29 mouse cellular contexts compared by ENCODE assay signal in the genomic region with DNA sequence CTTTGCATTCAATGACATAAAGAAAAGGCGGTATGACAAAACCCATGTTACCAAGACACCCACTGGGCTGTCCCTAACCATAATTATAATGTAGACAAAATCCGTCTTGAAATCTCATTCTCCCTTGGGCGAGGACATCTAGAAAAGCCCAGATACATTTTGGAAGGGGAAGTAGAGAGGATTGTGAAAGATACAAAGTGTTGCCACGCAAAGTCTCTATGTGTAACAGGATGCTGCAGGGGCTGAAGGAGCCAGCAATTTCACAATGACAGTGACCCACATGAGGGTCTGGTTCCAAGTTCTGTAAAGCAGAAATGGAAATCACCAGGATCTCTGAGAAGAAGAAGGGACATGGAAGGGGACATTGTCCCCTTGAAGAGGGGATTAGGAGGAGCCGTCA. TPM values are rescaled to one million over a fixed set of nuclear protein-coding genes. Genes with fewer than 3 reads are reported as not detected.
DNase-seq lines count a peak whose midpoint lies in the region; ATAC-seq and TF ChIP-seq lines count a peak whose summit lies in the region.
"Had no signal": no experiment of that assay in that cellular context is flagged by ENCODE, and none has a peak within 500 bp of the region (broad histone marks: within the 10 kb centered on the region; RNA-seq: fewer than 3 reads in every experiment).

No protein-coding gene starts in this region.

- H3K36me3 ChIP-seq in liver, embryonic 14.5 days (replicated peaks; ENCODE audit: control insufficient read depth, insufficient read depth, low read depth): no peaks in the 10 kb centered on the region
- no peaks in the 10 kb centered on the region for H3K36me3 ChIP-seq in liver, embryonic 11.5 days (ENCODE audit: control insufficient read depth, insufficient read depth, low read length)
- H3K36me3 ChIP-seq: embryonic facial prominence, embryonic 13.5 days; heart, embryonic 12.5 days; limb, embryonic 15.5 days; midbrain, embryonic 15.5 days; neural tube, embryonic 15.5 days had no signal

- H3K4me3 ChIP-seq in liver, embryonic 14.5 days (ENCODE audit: insufficient read depth in 1 of 2, low read depth in 2 of 2, low read length in 2 of 2): no peak overlapping the region
- no peak overlapping the region for H3K4me3 ChIP-seq in liver, embryonic 11.5 days (ENCODE audit: low read depth, low read length)
- H3K4me3 ChIP-seq: embryonic facial prominence, embryonic 13.5 days; erythroblast, embryonic 14.5 days; gastrocnemius, adult 2 months; heart, embryonic 12.5 days; limb, embryonic 15.5 days; midbrain, embryonic 15.5 days; neural tube, embryonic 15.5 days had no signal

- 55% methylated on average over 5 of the region's 5 CpGs for WGBS in liver, embryonic 14.5 days (ENCODE audit: insufficient replicate concordance)
- 77% methylated on average over 5 of the region's 5 CpGs for WGBS in liver, embryonic 11.5 days

- no peak overlapping the region for H3K27ac ChIP-seq in liver, embryonic 14.5 days
- no peak overlapping the region for H3K27ac ChIP-seq in liver, embryonic 11.5 days (ENCODE audit: low read depth, low read length)
- H3K27ac ChIP-seq: embryonic facial prominence, embryonic 13.5 days; gastrocnemius, adult 2 months; limb, embryonic 15.5 days; midbrain, embryonic 15.5 days; neural tube, embryonic 15.5 days had no signal

- H3K9ac ChIP-seq in liver, embryonic 14.5 days (replicated peaks): no peak overlapping the region
- no peak overlapping the region for H3K9ac ChIP-seq in liver, embryonic 11.5 days (ENCODE audit: low read depth, low read length)
- H3K9ac ChIP-seq: embryonic facial prominence, embryonic 13.5 days; heart, embryonic 12.5 days; limb, embryonic 15.5 days; lung, embryonic 14.5 days; midbrain, embryonic 15.5 days; neural tube, embryonic 15.5 days had no signal

- no peaks in the 10 kb centered on the region for H3K4me1 ChIP-seq in liver, embryonic 14.5 days (replicated peaks; ENCODE audit: control insufficient read depth in 2 of 2, insufficient read depth in 2 of 2, low read length in 1 of 2)
- no peaks in the 10 kb centered on the region for H3K4me1 ChIP-seq in liver, embryonic 11.5 days (replicated peaks; ENCODE audit: control insufficient read depth, insufficient read depth, low read length)
- H3K4me1 ChIP-seq: embryonic facial prominence, embryonic 13.5 days; limb, embryonic 15.5 days; midbrain, embryonic 15.5 days; neural tube, embryonic 15.5 days had no signal

- DNase-seq in liver, embryonic 14.5 days (ENCODE audit: low read depth in 3 of 3, low spot score in 3 of 3): peak in 2 of 3 experiments; percentile 9 to 10
- DNase-seq in liver, embryonic 11.5 days (ENCODE audit: low spot score): no peak
- DNase-seq in c-Kit-positive CD71-negative TER-119-negative erythroid progenitor cells, embryonic 14.5 days (ENCODE audit: low read depth): peak; percentile 30
- DNase-seq in lung, postnatal 10 days: peak; percentile 19
- DNase-seq in monocyte, adult 2 months (ENCODE audit: low read depth in 1 of 2, low spot score in 2 of 2): peak; percentile 47 to 64
- DNase-seq in urinary bladder, postnatal 36 days (ENCODE audit: low spot score in 2 of 2): no peak
- no peak for DNase-seq in right cerebral cortex, adult 18-20 months
- DNase-seq in urinary bladder, postnatal 25 days (ENCODE audit: low spot score): no peak
- DNase-seq: adrenal gland, postnatal 36 days; cerebellum, adult 11-12 months; cerebellum, postnatal 25 days; embryo, embryonic 11 days; gastrocnemius, adult 2 months; heart, postnatal 10 days; kidney, postnatal 36 days; left cerebral cortex, postnatal 4 days; lung, embryonic 14.5 days; retina, postnatal 1 day; right cerebral cortex, postnatal 4 days; thymus, postnatal 14 days had no signal

- no peaks in the 10 kb centered on the region for H3K9me3 ChIP-seq in liver, embryonic 14.5 days (ENCODE audit: control insufficient read depth, low read length)
- H3K9me3 ChIP-seq in liver, embryonic 11.5 days (ENCODE audit: control insufficient read depth, low read length): no peaks in the 10 kb centered on the region
- H3K9me3 ChIP-seq: embryonic facial prominence, embryonic 13.5 days; heart, embryonic 12.5 days; limb, embryonic 15.5 days; midbrain, embryonic 15.5 days; neural tube, embryonic 15.5 days had no signal

- no peaks in the 10 kb centered on the region for H3K27me3 ChIP-seq in liver, embryonic 14.5 days (ENCODE audit: control insufficient read depth, insufficient read depth, low read length)
- H3K27me3 ChIP-seq in liver, embryonic 11.5 days (replicated peaks; ENCODE audit: control insufficient read depth, insufficient read depth, low read length): no peaks in the 10 kb centered on the region
- H3K27me3 ChIP-seq: embryonic facial prominence, embryonic 13.5 days; heart, embryonic 12.5 days; limb, embryonic 15.5 days; midbrain, embryonic 15.5 days; neural tube, embryonic 15.5 days had no signal

- no peak for ATAC-seq in liver, embryonic 14.5 days (ENCODE audit: insufficient read depth)
- no peak for ATAC-seq in liver, embryonic 11.5 days (replicated peaks; ENCODE audit: low FRiP score)
- ATAC-seq: forebrain, embryonic 14.5 days; intestine, postnatal 0 days; midbrain, embryonic 15.5 days; Patski had no signal

- TF ChIP-seq EP300 in liver, embryonic 14.5 days (IDR thresholded peaks at IDR 0.05; ENCODE audit: low read depth): no peak

- H3K4me2 ChIP-seq in liver, embryonic 14.5 days (ENCODE audit: low read depth): no peak overlapping the region
- H3K4me2 ChIP-seq in liver, embryonic 11.5 days: no peak overlapping the region
- H3K4me2 ChIP-seq: embryonic facial prominence, embryonic 13.5 days; heart, embryonic 12.5 days; limb, embryonic 15.5 days; lung, embryonic 14.5 days; midbrain, embryonic 15.5 days; neural tube, embryonic 15.5 days had no signal

- TF ChIP-seq CTCF in liver, embryonic 14.5 days (IDR thresholded peaks at IDR 0.05; ENCODE audit: low read depth): no peak

RNA-seq across cellular contexts. Expression of gene Dcp1a, which starts 44.0 kb away (rescaled TPM):
- 8.2 and 12.5 TPM in 2 replicates for polyA plus RNA-seq in liver, embryonic 14.5 days (2012; rRNA removed)
- 6.2 and 8.5 TPM in 2 replicates for polyA plus RNA-seq in liver, embryonic 14.5 days (2014; fragmentation: Nextera tagmentation; extraction: Ambion mirVana)
- 26.8 and 29.1 TPM in 2 replicates for polyA plus RNA-seq in liver, embryonic 11.5 days (2014; fragmentation: Nextera tagmentation; extraction: Ambion mirVana)

RNA-seq across cellular contexts. Expression of gene Cacna1d, which starts 55.9 kb away (rescaled TPM):
- polyA plus RNA-seq in liver, embryonic 14.5 days (2012; rRNA removed): 0.15 and 0.17 TPM in 2 replicates
- 0.17 TPM in 1 of 2 replicates, not detected in the other for polyA plus RNA-seq in liver, embryonic 14.5 days (2014; fragmentation: Nextera tagmentation; extraction: Ambion mirVana)
- 0.99 and 1.2 TPM in 2 replicates for polyA plus RNA-seq in liver, embryonic 11.5 days (2014; fragmentation: Nextera tagmentation; extraction: Ambion mirVana)
- polyA plus RNA-seq: erythroblast, embryonic 14.5 days had no signal

Comparison
In these comparisons a context has a peak if more than half of its experiments do, and no peak if none do; other contexts are left out.
1. DNase-seq: peak in liver, embryonic 14.5 days (2 of 3), c-Kit-positive CD71-negative TER-119-negative erythroid progenitor cells, embryonic 14.5 days (single experiment), lung, postnatal 10 days (single experiment) and monocyte, adult 2 months (2 of 2); none in liver, embryonic 11.5 days (single experiment), urinary bladder, postnatal 36 days (0 of 2), right cerebral cortex, adult 18-20 months (single experiment) and urinary bladder, postnatal 25 days (single experiment).